26 mouse cellular contexts compared by ENCODE assay signal in the genomic region with DNA sequence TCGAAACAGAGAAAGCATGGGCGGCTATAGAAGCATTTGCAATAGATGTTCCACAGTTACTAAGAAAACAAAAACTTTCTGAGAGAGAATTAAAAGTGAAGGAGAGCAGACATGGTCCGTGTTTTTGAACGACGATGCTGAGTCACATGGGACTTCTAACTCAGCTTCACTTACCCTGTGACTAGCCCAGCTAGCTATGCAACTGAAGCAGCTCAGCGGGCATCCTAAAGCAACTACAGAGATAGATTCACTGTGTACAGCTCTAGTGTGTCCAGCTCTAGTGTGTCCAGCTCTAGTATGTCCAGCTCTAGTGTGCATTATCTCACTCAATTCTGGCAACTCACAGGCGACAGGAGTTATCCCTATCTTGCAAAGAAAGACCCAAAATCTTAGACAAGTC. TPM values are rescaled to one million over a fixed set of nuclear protein-coding genes. Genes with fewer than 3 reads are reported as not detected.
A peak's percentile ranks its signal among the peaks of the same experiment; 100 is the strongest.
DNase-seq lines count a peak whose midpoint lies in the region; ATAC-seq and TF ChIP-seq lines count a peak whose summit lies in the region.
"Had no signal": no experiment of that assay in that cellular context is flagged by ENCODE, and none has a peak within 500 bp of the region (broad histone marks: within the 10 kb centered on the region; RNA-seq: fewer than 3 reads in every experiment).

No protein-coding gene starts in this region.

- peaks cover 17% of the 10 kb centered on the region for H3K4me1 ChIP-seq in heart, embryonic 13.5 days
- peaks cover 72% of the 10 kb centered on the region for H3K4me1 ChIP-seq in liver, embryonic 15.5 days (replicated peaks)
- peaks cover 9% of the 10 kb centered on the region for H3K4me1 ChIP-seq in hindbrain, embryonic 13.5 days (replicated peaks)
- H3K4me1 ChIP-seq: hindbrain, embryonic 15.5 days; intestine, embryonic 15.5 days; limb, embryonic 13.5 days; lung, embryonic 15.5 days had no signal

- H3K27ac ChIP-seq in heart, embryonic 13.5 days (replicated peaks), result peak overlapping the region; percentile 55
- H3K27ac ChIP-seq in liver, embryonic 15.5 days (replicated peaks), result peak overlapping the region; percentile 74
- H3K27ac ChIP-seq in hindbrain, embryonic 13.5 days, result no peak overlapping the region
- H3K27ac ChIP-seq: forebrain, embryonic 10.5 days; heart, adult 2 months; hindbrain, embryonic 15.5 days; intestine, embryonic 15.5 days; limb, embryonic 13.5 days; lung, embryonic 15.5 days; midbrain, embryonic 10.5 days; neural tube, embryonic 15.5 days had no signal

- no peak for DNase-seq in heart, adult 18-20 months
- no peak for DNase-seq in cerebellum, postnatal 25 days
- DNase-seq in lung, adult 18-20 months, result no peak
- DNase-seq: adrenal gland, adult 8-10 months; cerebellum, adult 8-10 months; gastrocnemius, postnatal 14 days; heart, adult 2 months; heart, postnatal 36 days; kidney, postnatal 25 days; right cerebral cortex, adult 18-20 months had no signal

- H3K79me2 ChIP-seq in myocyte (ENCODE audit: control insufficient read depth, insufficient read depth), result no peaks in the 10 kb centered on the region

- H3K4me3 ChIP-seq in heart, embryonic 13.5 days, result no peak overlapping the region
- no peak overlapping the region for H3K4me3 ChIP-seq in liver, embryonic 15.5 days (replicated peaks)
- H3K4me3 ChIP-seq in myocyte, result no peak overlapping the region
- no peak overlapping the region for H3K4me3 ChIP-seq in hindbrain, embryonic 13.5 days
- H3K4me3 ChIP-seq: forebrain, embryonic 10.5 days; heart, adult 2 months; heart, embryonic 15.5 days; hindbrain, embryonic 15.5 days; intestine, embryonic 15.5 days; limb, embryonic 13.5 days; lung, embryonic 15.5 days; midbrain, embryonic 10.5 days; neural tube, embryonic 15.5 days had no signal

- no peaks in the 10 kb centered on the region for H3K36me3 ChIP-seq in heart, embryonic 13.5 days
- no peaks in the 10 kb centered on the region for H3K36me3 ChIP-seq in liver, embryonic 15.5 days (replicated peaks)
- no peaks in the 10 kb centered on the region for H3K36me3 ChIP-seq in myocyte (ENCODE audit: control insufficient read depth, insufficient read depth)
- H3K36me3 ChIP-seq in hindbrain, embryonic 13.5 days, result no peaks in the 10 kb centered on the region
- H3K36me3 ChIP-seq: forebrain, embryonic 10.5 days; G1E; heart, embryonic 15.5 days; hindbrain, embryonic 15.5 days; intestine, embryonic 15.5 days; limb, embryonic 13.5 days; lung, embryonic 15.5 days; midbrain, embryonic 10.5 days; neural tube, embryonic 15.5 days had no signal

- H3K9ac ChIP-seq in heart, embryonic 13.5 days, result no peak overlapping the region
- no peak overlapping the region for H3K9ac ChIP-seq in liver, embryonic 15.5 days
- H3K9ac ChIP-seq in hindbrain, embryonic 13.5 days, result no peak overlapping the region
- H3K9ac ChIP-seq: hindbrain, embryonic 15.5 days; intestine, embryonic 15.5 days; limb, embryonic 13.5 days; lung, embryonic 15.5 days; neural tube, embryonic 15.5 days had no signal

- peak overlapping the region; percentile 6 for H3K4me2 ChIP-seq in heart, embryonic 13.5 days
- peak overlapping the region; percentile 46 for H3K4me2 ChIP-seq in liver, embryonic 15.5 days
- peak overlapping the region; percentile 91 for H3K4me2 ChIP-seq in myocyte (ENCODE audit: low read depth)
- H3K4me2 ChIP-seq in hindbrain, embryonic 13.5 days, result no peak overlapping the region
- H3K4me2 ChIP-seq: heart, embryonic 15.5 days; hindbrain, embryonic 15.5 days; intestine, embryonic 15.5 days; limb, embryonic 13.5 days; lung, embryonic 15.5 days; neural tube, embryonic 15.5 days had no signal

- H3K27me3 ChIP-seq in heart, embryonic 13.5 days (replicated peaks), result no peaks in the 10 kb centered on the region
- H3K27me3 ChIP-seq in liver, embryonic 15.5 days, result no peaks in the 10 kb centered on the region
- H3K27me3 ChIP-seq in myocyte (ENCODE audit: control insufficient read depth, insufficient read depth, insufficient read length), result no peaks in the 10 kb centered on the region
- H3K27me3 ChIP-seq in hindbrain, embryonic 13.5 days, result no peaks in the 10 kb centered on the region
- H3K27me3 ChIP-seq: heart, embryonic 15.5 days; hindbrain, embryonic 15.5 days; intestine, embryonic 15.5 days; limb, embryonic 13.5 days; lung, embryonic 15.5 days; neural tube, embryonic 15.5 days had no signal

- WGBS in heart, embryonic 13.5 days, result 76% methylated on average over 7 of the region's 7 CpGs
- WGBS in liver, embryonic 15.5 days (ENCODE audit: insufficient replicate concordance), result 59% methylated on average over 7 of the region's 7 CpGs
- 88% methylated on average over 7 of the region's 7 CpGs for WGBS in hindbrain, embryonic 13.5 days

- H3ac ChIP-seq in myocyte (ENCODE audit: control insufficient read depth, insufficient read length), result no peak overlapping the region

- no peaks in the 10 kb centered on the region for H3K9me3 ChIP-seq in heart, embryonic 13.5 days
- H3K9me3 ChIP-seq in liver, embryonic 15.5 days (replicated peaks), result no peaks in the 10 kb centered on the region
- no peaks in the 10 kb centered on the region for H3K9me3 ChIP-seq in hindbrain, embryonic 13.5 days
- H3K9me3 ChIP-seq: forebrain, embryonic 10.5 days; G1E; heart, embryonic 15.5 days; hindbrain, embryonic 15.5 days; intestine, embryonic 15.5 days; limb, embryonic 13.5 days; lung, embryonic 15.5 days; midbrain, embryonic 10.5 days; neural tube, embryonic 15.5 days had no signal

- no peak for TF ChIP-seq POLR2A in myocyte (IDR thresholded peaks at IDR 0.05; ENCODE audit: insufficient read length, low read depth)

- ATAC-seq in heart, embryonic 13.5 days (ENCODE audit: extremely low read depth, insufficient number of reproducible peaks, low FRiP score, low TSS enrichment), result no peak
- ATAC-seq in erythroblast, adult 5-6 weeks (replicated peaks; ENCODE audit: low FRiP score, poor library complexity, severe bottlenecking), result peak; percentile 63
- ATAC-seq in liver, embryonic 15.5 days (ENCODE audit: insufficient read depth), result no peak
- ATAC-seq in hindbrain, embryonic 13.5 days (ENCODE audit: low FRiP score), result no peak
- ATAC-seq: forebrain, embryonic 16.5 days; midbrain, embryonic 16.5 days had no signal

TF ChIP-seq in myocyte, 11 proteins besides CTCF, POLR2A, EP300 and RAD21:
- no peak for TF ChIP-seq MAX (IDR thresholded peaks at IDR 0.05; ENCODE audit: low read depth)
- no peak for TF ChIP-seq TCF12 (IDR thresholded peaks at IDR 0.05; ENCODE audit: insufficient read depth, poor library complexity, severe bottlenecking)
- no peak for TF ChIP-seq SRF (IDR thresholded peaks at IDR 0.05; ENCODE audit: control insufficient read depth, insufficient read length, low read depth)
- TF ChIP-seq REST (IDR thresholded peaks at IDR 0.05; ENCODE audit: insufficient read depth, insufficient read length), result no peak
- no peak for TF ChIP-seq MYOG (IDR thresholded peaks at IDR 0.05; ENCODE audit: control insufficient read depth in 1 of 3, insufficient read depth in 1 of 3, insufficient read length in 2 of 3, low read depth in 2 of 3)
- no peak for TF ChIP-seq TCF3 (IDR thresholded peaks at IDR 0.05; ENCODE audit: insufficient read length, low read depth)
- TF ChIP-seq CEBPB (IDR thresholded peaks at IDR 0.05; ENCODE audit: insufficient read depth, poor library complexity, severe bottlenecking), result no peak
- TF ChIP-seq MYOD1 (IDR thresholded peaks at IDR 0.05; ENCODE audit: control insufficient read depth in 1 of 3, insufficient read length in 2 of 3, low read depth in 2 of 3), result no peak

RNA-seq across cellular contexts. Expression of a gene that starts 5.2 kb away (rescaled TPM):
- 144 and 149 TPM in 2 replicates for polyA plus RNA-seq in heart, embryonic 13.5 days (2015; fragmentation: Nextera tagmentation; extraction: Ambion mirVana)
- total RNA-seq in heart, adult 18-20 months (2021), result 10 to 100 TPM; 48.8 to 51.8 TPM
- 32.4 and 46.3 TPM in 2 replicates for total RNA-seq in erythroblast, adult 5-6 weeks (2015; ENCODE audit: low replicate concordance)
- 39.1 and 39.9 TPM in 2 replicates for total RNA-seq in erythroblast, adult 5-6 weeks (2017; ENCODE audit: low replicate concordance)
- 34.4 and 37.1 TPM in 2 replicates for polyA plus RNA-seq in liver, embryonic 15.5 days (2015; fragmentation: Nextera tagmentation; extraction: Ambion mirVana)
- polyA plus RNA-seq in myocyte (2012; fragmentation: generic; extraction: Trizol), result 24.6 TPM
- 398 and 400 TPM in 2 replicates for polyA plus RNA-seq in hindbrain, embryonic 13.5 days (2015; fragmentation: Nextera tagmentation; extraction: Ambion mirVana)
- polyA plus RNA-seq: G1E had no signal

RNA-seq across cellular contexts. Expression of a gene that starts 42.8 kb away (rescaled TPM):
- polyA plus RNA-seq in heart, embryonic 13.5 days (2015; fragmentation: Nextera tagmentation; extraction: Ambion mirVana), result 3.2 and 3.8 TPM in 2 replicates
- 1 to 10 TPM; 1.4 to 1.5 TPM for total RNA-seq in heart, adult 18-20 months (2021)
- 2.1 and 3.8 TPM in 2 replicates for total RNA-seq in erythroblast, adult 5-6 weeks (2015; ENCODE audit: low replicate concordance)
- total RNA-seq in erythroblast, adult 5-6 weeks (2017; ENCODE audit: low replicate concordance), result 11.1 and 18.4 TPM in 2 replicates
- polyA plus RNA-seq in liver, embryonic 15.5 days (2015; fragmentation: Nextera tagmentation; extraction: Ambion mirVana), result 4.2 and 4.5 TPM in 2 replicates
- polyA plus RNA-seq in myocyte (2012; fragmentation: generic; extraction: Trizol), result 0.80 TPM
- polyA plus RNA-seq in hindbrain, embryonic 13.5 days (2015; fragmentation: Nextera tagmentation; extraction: Ambion mirVana), result 3.4 and 3.8 TPM in 2 replicates

RNA-seq across cellular contexts. Expression of a gene that starts 56.2 kb away (rescaled TPM):
- polyA plus RNA-seq in heart, embryonic 13.5 days (2015; fragmentation: Nextera tagmentation; extraction: Ambion mirVana), result 0.64 and 1.7 TPM in 2 replicates
- total RNA-seq in heart, adult 18-20 months (2021), result under 1 TPM; 0.51 to 0.67 TPM
- total RNA-seq in erythroblast, adult 5-6 weeks (2015; ENCODE audit: low replicate concordance), result 0.38 and 1.3 TPM in 2 replicates
- total RNA-seq in erythroblast, adult 5-6 weeks (2017; ENCODE audit: low replicate concordance), result 1.1 and 2.7 TPM in 2 replicates
- polyA plus RNA-seq in liver, embryonic 15.5 days (2015; fragmentation: Nextera tagmentation; extraction: Ambion mirVana), result 0.74 and 0.83 TPM in 2 replicates
- 0.49 TPM for polyA plus RNA-seq in myocyte (2012; fragmentation: generic; extraction: Trizol)
- polyA plus RNA-seq in hindbrain, embryonic 13.5 days (2015; fragmentation: Nextera tagmentation; extraction: Ambion mirVana), result 2.8 and 3.0 TPM in 2 replicates
